Mouse (Mus musculus) mouse trophoblast stem cell (cell line): ENCODE data around the gene Pgm1.

Source experiments
- in situ Hi-C, 2 experiments: fragments of 300-500 bp; cut with MseI, MboI; formaldehyde crosslinking; loops; 2 replicates in 1 of 2; 3 replicates in 1 of 2; pipeline ENCODE4 v1.15.1; 2025

Gene Pgm1

GRCm38 (mm10) chr4:99957186-99957585, 28.0 kb downstream of the Pgm1 start:
- in situ Hi-C loops, result no loop called here

- in situ Hi-C loops, result no loop called here
Observed at GRCm38 (mm10) chr4:99958084-99958815, 29.0 kb downstream of the Pgm1 start.

GRCm38 (mm10) chr4:99959308-99959707, 30.1 kb downstream of the Pgm1 start:
- in situ Hi-C loops, result no loop called here

- in situ Hi-C loops, result no loop called here
Observed at GRCm38 (mm10) chr4:99966555-99966954, 37.3 kb downstream of the Pgm1 start.

- in situ Hi-C loops, result no loop called here
Observed at GRCm38 (mm10) chr4:99969328-99969727, 40.1 kb downstream of the Pgm1 start.

- in situ Hi-C loops, result no loop called here
Observed at GRCm38 (mm10) chr4:99970097-99970496, 40.9 kb downstream of the Pgm1 start.

- in situ Hi-C loops, result no loop called here
Observed at GRCm38 (mm10) chr4:99972886-99973285, 43.7 kb downstream of the Pgm1 start.

- in situ Hi-C loops, result no loop called here
Observed at GRCm38 (mm10) chr4:99973931-99974330, 44.7 kb downstream of the Pgm1 start.

- in situ Hi-C loops, result no loop called here
Observed at GRCm38 (mm10) chr4:99974375-99974774, 45.2 kb downstream of the Pgm1 start.

GRCm38 (mm10) chr4:99979326-99979725, 50.1 kb downstream of the Pgm1 start:
- in situ Hi-C loops, result no loop called here

GRCm38 (mm10) chr4:99981216-99981615, 52.0 kb downstream of the Pgm1 start:
- in situ Hi-C loops, result no loop called here

GRCm38 (mm10) chr4:99983652-99984368, 54.6 kb downstream of the Pgm1 start:
- in situ Hi-C loops, result no loop called here

- in situ Hi-C loops, result no loop called here
Observed at GRCm38 (mm10) chr4:99984369-99984752, 55.1 kb downstream of the Pgm1 start.

GRCm38 (mm10) chr4:99985086-99985485, 55.9 kb downstream of the Pgm1 start:
- in situ Hi-C loops, result no loop called here

- in situ Hi-C loops, result no loop called here
Observed at GRCm38 (mm10) chr4:99985631-99986030, 56.4 kb downstream of the Pgm1 start.

- in situ Hi-C loops, result no loop called here
Observed at GRCm38 (mm10) chr4:99986609-99987008, 57.4 kb downstream of the Pgm1 start.

GRCm38 (mm10) chr4:99988771-99989170, 59.6 kb downstream of the Pgm1 start:
- in situ Hi-C loops, result no loop called here

GRCm38 (mm10) chr4:100000971-100001370, 71.8 kb downstream of the Pgm1 start:
- in situ Hi-C loops, result loop anchor here in 1 of 2 experiments (10.0 kb wide), 1 partner anchor 534 kb away; no protein-coding TSS in a partner anchor

GRCm38 (mm10) chr4:100001806-100002205, 72.6 kb downstream of the Pgm1 start:
- in situ Hi-C loops, result loop anchor here in 1 of 2 experiments (10.0 kb wide), 1 partner anchor 533 kb away; no protein-coding TSS in a partner anchor

GRCm38 (mm10) chr4:100007721-100008120, 78.5 kb downstream of the Pgm1 start:
- in situ Hi-C loops, result loop anchor here in 1 of 2 experiments (10.0 kb wide), 1 partner anchor 527 kb away; no protein-coding TSS in a partner anchor

- in situ Hi-C loops, result loop anchor here in 1 of 2 experiments (10.0 kb wide), 1 partner anchor 526 kb away; no protein-coding TSS in a partner anchor
Observed at GRCm38 (mm10) chr4:100008371-100009090, 79.3 kb downstream of the Pgm1 start.

GRCm38 (mm10) chr4:100009211-100009678, 80.0 kb downstream of the Pgm1 start:
- in situ Hi-C loops, result loop anchor here in 1 of 2 experiments (10.0 kb wide), 1 partner anchor 526 kb away; no protein-coding TSS in a partner anchor
